Mouse (Mus musculus) liver, embryonic 14.5 days (tissue): Measurements from ENCODE around the gene Nkx2-9. TPM values are rescaled to one million over a fixed set of nuclear protein-coding genes. Genes with fewer than 3 reads are reported as not detected.

ENCODE experiments used
- ATAC-seq: fragments of 200-750 bp; cut with Nextera tagmentation; 2 replicates; pipeline ENCODE4 v1.8.0; 2017; ENCODE audit warnings: moderate number of reproducible peaks, mild to moderate bottlenecking, moderate library complexity; ENCODE audit not compliant: insufficient read depth
- DNase-seq, 3 experiments: peaks; one replicate each; pipeline ENCODE4 v3.0.0-alpha.2; 2012 to 2013; ENCODE audit warnings: low read depth in 3 of 3, low spot score in 3 of 3
- H3K27ac ChIP-seq: fragments of 300-500 bp; sonication (generic); 2 replicates; pipeline ENCODE4 v1.5.1; 2014; ENCODE audit warnings: moderate library complexity, mild to moderate bottlenecking, control low read depth, inconsistent platforms
- H3K27me3 ChIP-seq: fragments of 300-500 bp; sonication (generic); 2 replicates; pipeline ENCODE4 v1.6.1; 2014; ENCODE audit warnings: mild to moderate bottlenecking, low read length, moderate library complexity; ENCODE audit not compliant: control insufficient read depth, insufficient read depth
- H3K36me3 ChIP-seq: fragments of 300-500 bp; sonication (generic); replicated peaks from 2 replicates; pipeline ENCODE4 v1.6.1; 2014; ENCODE audit warnings: low read depth; ENCODE audit not compliant: control insufficient read depth, insufficient read depth
- H3K4me1 ChIP-seq, 2 experiments: fragments of 200-500 bp in 1 of 2; fragments of 300-500 bp in 1 of 2; sonication (generic) in 1 of 2; replicated peaks; 2 replicates each; pipeline ENCODE4 v1.6.1; 2012 to 2014; ENCODE audit warnings: antibody characterized with exemption in 1 of 2, inconsistent platforms in 1 of 2, low read length in 1 of 2; ENCODE audit not compliant: control insufficient read depth in 2 of 2, insufficient read depth in 2 of 2
- H3K4me2 ChIP-seq: fragments of 300-500 bp; sonication (generic); 2 replicates; pipeline ENCODE4 v1.6.1; 2014; ENCODE audit warnings: low read depth, mild to moderate bottlenecking, control low read depth, moderate library complexity
- H3K4me3 ChIP-seq, 2 experiments: fragments of 200-500 bp in 1 of 2; fragments of 300-500 bp in 1 of 2; sonication (generic) in 1 of 2; 2 replicates each; pipeline ENCODE4 v1.5.1; 2012 to 2014; ENCODE audit warnings: low read depth in 2 of 2, low read length in 2 of 2, mild to moderate bottlenecking in 2 of 2, control low read depth in 1 of 2, inconsistent platforms in 1 of 2, moderate library complexity in 1 of 2; ENCODE audit not compliant: insufficient read depth in 1 of 2
- H3K9ac ChIP-seq: fragments of 300-500 bp; sonication (generic); replicated peaks from 2 replicates; pipeline ENCODE4 v1.6.1; 2014; ENCODE audit warnings: mild to moderate bottlenecking, control low read depth, moderate library complexity
- H3K9me3 ChIP-seq: fragments of 300-500 bp; sonication (generic); 2 replicates; pipeline ENCODE4 v1.6.1; 2016; ENCODE audit warnings: low read length, mixed read lengths; ENCODE audit not compliant: control insufficient read depth
- CTCF ChIP-seq: IDR thresholded peaks from 2 replicates; pipeline ENCODE4 v1.5.1; 2016; ENCODE audit warnings: antibody characterized with exemption, low read depth, control low read depth
- EP300 ChIP-seq: IDR thresholded peaks from 2 replicates; pipeline ENCODE4 v1.6.1; 2016; ENCODE audit warnings: antibody characterized with exemption, low read depth
- WGBS: fragments of 180-500 bp; shearing (Covaris S2); extraction: QIAGEN DNeasy Blood & Tissue Kit; methylation state at CpG from one replicate; pipeline ENCODE4 v1.1.7; 2014; ENCODE audit not compliant: insufficient replicate concordance; 5-methylcytosine and 5-hydroxymethylcytosine counted together
- polyA plus RNA-seq, 2 experiments: library from polyadenylated mRNA; depleted of rRNA in 1 of 2; stranded (reverse) in 1 of 2; unstranded in 1 of 2; fragments of >200 nt; fragmentation: Nextera tagmentation in 1 of 2; extraction: Ambion mirVana in 1 of 2; gene quantifications; 2 replicates each; pipeline versions ENCODE4 v1.2.1 to v1.2.3; 2012 to 2014

The Nkx2-9 gene
- polyA plus RNA-seq, 2 experiments = not detected

DNA sequence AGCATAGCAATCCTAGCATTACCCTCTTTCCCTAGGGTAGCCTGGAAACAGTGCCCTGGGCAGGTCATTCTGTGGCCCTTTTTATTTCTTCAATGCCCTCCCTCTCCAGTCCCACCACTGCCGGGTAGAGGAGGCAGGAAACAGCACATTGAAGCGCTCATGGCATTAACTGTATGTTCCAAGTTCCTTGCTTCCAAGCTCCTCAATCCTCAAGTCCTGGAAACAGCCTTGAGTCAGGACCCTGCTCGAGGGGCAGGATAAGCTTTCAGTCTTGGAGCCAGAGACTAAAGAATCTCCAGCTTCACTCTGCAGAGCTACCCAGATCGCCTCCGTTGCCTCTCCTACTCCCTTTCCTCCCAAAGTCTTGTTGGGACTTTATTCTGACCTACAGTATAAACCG, 2.2 kb downstream of the Nkx2-9 start:
- Histone ChIP-seq H3K9ac (no peak overlapping the region), H3K36me3 (no peaks in the 10 kb centered on the region), H3K4me3 (no peak overlapping the region), H3K27me3 (peaks cover 65% of the 10 kb centered on the region), H3K4me2 (no peak overlapping the region), H3K27ac (no peak overlapping the region), H3K4me1 (no peaks in the 10 kb centered on the region), H3K9me3 (no peaks in the 10 kb centered on the region)
- ATAC-seq (no peak), DNase-seq (no peak)
- TF ChIP-seq CTCF = no peak
- no peak for TF ChIP-seq EP300
- WGBS = 2% methylated on average over 6 of the region's 6 CpGs

DNA sequence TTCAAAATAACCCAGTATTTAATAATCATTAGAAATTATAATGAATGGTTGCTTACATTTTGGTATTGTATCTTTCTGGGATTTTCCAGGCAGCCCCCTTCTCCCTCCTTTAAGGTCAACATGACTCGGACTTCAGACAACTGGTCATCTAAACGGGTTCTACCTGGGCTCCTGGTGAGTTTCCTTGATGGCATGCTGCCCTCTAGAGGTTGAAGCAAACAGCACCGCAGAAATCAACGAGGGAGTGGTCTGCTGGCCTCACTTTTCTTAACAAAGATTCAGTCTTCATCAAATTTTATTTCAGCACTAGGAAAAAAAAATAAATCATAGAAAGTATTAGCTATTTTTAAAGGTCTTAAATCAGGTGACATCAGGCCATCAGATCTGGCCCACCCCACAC, 21.4 kb downstream of the Nkx2-9 start:
- H3K27ac ChIP-seq = no peak overlapping the region
- H3K9me3 ChIP-seq = no peaks in the 10 kb centered on the region
- H3K4me2 ChIP-seq = no peak overlapping the region
- peak; percentile 47 for TF ChIP-seq CTCF
- TF ChIP-seq EP300 = no peak
- DNase-seq = no peak
- no peaks in the 10 kb centered on the region for H3K4me1 ChIP-seq
- H3K4me3 ChIP-seq = no peak overlapping the region
- H3K36me3 ChIP-seq = no peaks in the 10 kb centered on the region
- 2% methylated on average over 4 of the region's 4 CpGs for WGBS
- no peaks in the 10 kb centered on the region for H3K27me3 ChIP-seq
- H3K9ac ChIP-seq = no peak overlapping the region
- no peak for ATAC-seq

DNA sequence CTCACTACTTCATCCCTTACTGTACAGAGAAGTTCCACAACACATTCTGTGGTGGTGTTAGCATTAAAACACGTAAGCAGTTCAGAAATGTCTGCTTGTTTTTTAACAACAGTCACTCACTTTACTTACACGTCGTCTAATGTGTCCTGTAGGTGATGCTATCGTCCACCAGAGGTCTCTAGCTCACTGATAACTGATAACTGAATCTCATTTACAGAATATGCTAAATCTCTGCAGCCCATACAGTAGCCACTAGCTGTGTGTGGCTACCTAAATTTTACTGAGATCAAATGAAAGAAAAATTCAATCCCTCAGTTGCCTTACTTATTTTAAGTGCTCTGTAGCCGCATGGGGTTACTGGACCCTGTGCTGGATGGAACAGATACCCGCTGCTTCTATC, 25.3 kb downstream of the Nkx2-9 start:
- WGBS = 26% methylated on average over 6 of the region's 6 CpGs
- H3K4me2 ChIP-seq = no peak overlapping the region
- TF ChIP-seq CTCF (peak; percentile 28; the same call in 1 of the 2 replicates), EP300 (no peak)
- H3K9ac ChIP-seq = no peak overlapping the region
- no peak overlapping the region for H3K4me3 ChIP-seq
- ATAC-seq (no peak), DNase-seq (no peak)
- H3K27me3 ChIP-seq = no peaks in the 10 kb centered on the region
- H3K4me1 ChIP-seq = no peaks in the 10 kb centered on the region
- H3K27ac ChIP-seq = no peak overlapping the region
- no peaks in the 10 kb centered on the region for H3K36me3 ChIP-seq
- H3K9me3 ChIP-seq = no peaks in the 10 kb centered on the region

Other genes starting within 250 kb of the Nkx2-9 start
- gene Nkx2-1, start 76.4 kb downstream of the Nkx2-9 start, polyA plus RNA-seq (2012; rRNA removed) = 0.10 TPM in 1 of 2 replicates, not detected in the other
- gene Nkx2-1, start 76.4 kb downstream of the Nkx2-9 start, polyA plus RNA-seq (2014; fragmentation: Nextera tagmentation; extraction: Ambion mirVana) = not detected in 2 replicates
- gene Pax9, start 78.5 kb upstream of the Nkx2-9 start, polyA plus RNA-seq (2012; rRNA removed) = 0.01 and 0.04 TPM in 2 replicates
- gene Pax9, start 78.5 kb upstream of the Nkx2-9 start, polyA plus RNA-seq (2014; fragmentation: Nextera tagmentation; extraction: Ambion mirVana) = 0.09 TPM in 2 replicates